Mouse (Mus musculus): ENCODE data around the gene 2410137M14Rik.
"Not testable (repeated sequence)": the region's sequence is repeated elsewhere in the genome, so short reads cannot be mapped to it uniquely, and the experiment has no call there.

The 2410137M14Rik gene

GRCm38 (mm10) chr17:36981221-36981813 lies at the start of gene 2410137M14Rik:
TSS of gene 2410137M14Rik (minus strand) at chr17:36981237.
- no peak for DNase-seq

- no peak for DNase-seq
These were observed 48.1 kb upstream of the 2410137M14Rik start for GRCm38 (mm10) chr17:37029162-37029561.

GRCm38 (mm10) chr17:37028683-37029120 lies 47.7 kb upstream of the 2410137M14Rik start:
- DNase-seq, result peak; percentile 79

- DNase-seq, result no peak
These were observed 47.2 kb upstream of the 2410137M14Rik start for GRCm38 (mm10) chr17:37028212-37028611.

GRCm38 (mm10) chr17:37027486-37027885 lies 46.4 kb upstream of the 2410137M14Rik start:
- no peak for DNase-seq

GRCm38 (mm10) chr17:37026425-37026824 lies 45.4 kb upstream of the 2410137M14Rik start:
- DNase-seq, result no peak

GRCm38 (mm10) chr17:37022628-37023576 lies 41.9 kb upstream of the 2410137M14Rik start, which contains the start of gene Mog:
TSS of gene Mog (minus strand) at chr17:37023398.
- no peak for DNase-seq

GRCm38 (mm10) chr17:37019242-37019641 lies 38.2 kb upstream of the 2410137M14Rik start:
- not testable (repeated sequence) for DNase-seq

GRCm38 (mm10) chr17:37018328-37018727 lies 37.3 kb upstream of the 2410137M14Rik start:
- DNase-seq, result no peak

GRCm38 (mm10) chr17:37016333-37016732 lies 35.3 kb upstream of the 2410137M14Rik start:
- DNase-seq, result no peak

- no peak for DNase-seq
These were observed 31.1 kb upstream of the 2410137M14Rik start for GRCm38 (mm10) chr17:37012141-37012540.

GRCm38 (mm10) chr17:37011719-37012118 lies 30.7 kb upstream of the 2410137M14Rik start:
- DNase-seq, result no peak

GRCm38 (mm10) chr17:37009460-37010042 lies 28.5 kb upstream of the 2410137M14Rik start:
- no peak for DNase-seq

GRCm38 (mm10) chr17:37008161-37008560 lies 27.1 kb upstream of the 2410137M14Rik start:
- no peak for DNase-seq

GRCm38 (mm10) chr17:37003366-37003765 lies 22.3 kb upstream of the 2410137M14Rik start:
- no peak for DNase-seq

- no peak for DNase-seq
These were observed 21.6 kb upstream of the 2410137M14Rik start for GRCm38 (mm10) chr17:37002364-37003330.

GRCm38 (mm10) chr17:37000863-37001262 lies 19.8 kb upstream of the 2410137M14Rik start, which contains the start of gene Zfp57:
TSS of gene Zfp57 (plus strand) at chr17:37001163.
- no peak for DNase-seq

- DNase-seq, result no peak
These were observed 17.4 kb upstream of the 2410137M14Rik start for GRCm38 (mm10) chr17:36998477-36998876.

- peak; percentile 78 for DNase-seq
These were observed 16.1 kb upstream of the 2410137M14Rik start for GRCm38 (mm10) chr17:36997033-36997735.

- DNase-seq, result no peak
These were observed 14.4 kb upstream of the 2410137M14Rik start for GRCm38 (mm10) chr17:36995448-36995847.

- no peak for DNase-seq
These were observed 13.5 kb upstream of the 2410137M14Rik start for GRCm38 (mm10) chr17:36994528-36994927.

Measured in thymus, postnatal 14 days (tissue).